Mouse (Mus musculus) heart, adult 2 months (tissue): ENCODE measurements around the gene Mamld1.

ENCODE experiments used
- CTCF ChIP-seq: fragments of 200-600 bp; IDR thresholded peaks from 2 replicates; pipeline ENCODE4 v1.8.1; 2022; ENCODE audit warnings: antibody characterized with exemption, mild to moderate bottlenecking, moderate library complexity
- POLR2A ChIP-seq: fragments of 200-500 bp; IDR thresholded peaks from 2 replicates; pipeline ENCODE4 v1.6.1; 2011; ENCODE audit warnings: mild to moderate bottlenecking, low read depth, low read length, control low read depth; ENCODE audit not compliant: insufficient read depth

DNA sequence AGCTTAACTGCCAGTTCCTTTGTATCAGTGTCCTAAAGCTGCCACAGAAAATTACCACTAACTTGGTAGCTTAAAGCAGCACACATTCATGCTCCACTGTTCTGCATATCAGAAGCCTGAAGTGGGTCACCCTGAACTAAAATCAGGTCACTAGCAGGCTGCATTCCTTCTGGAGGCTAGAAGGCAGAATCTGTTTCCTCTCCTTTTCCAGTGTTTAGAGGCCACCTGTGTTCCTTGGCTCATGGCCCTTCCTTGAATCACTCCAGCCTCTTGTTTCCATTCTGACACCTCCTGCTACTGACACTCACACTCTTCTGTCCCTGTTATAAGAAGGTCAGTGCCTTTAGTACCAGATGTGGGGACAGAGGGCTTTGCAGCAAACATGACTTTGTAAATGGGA lies 25.3 kb upstream of the Mamld1 start:
- TF ChIP-seq POLR2A (no peak), CTCF (no peak)
